Mouse (Mus musculus) MEL (cell line): Measurements from ENCODE around the gene Ada. TPM values are rescaled to one million over a fixed set of nuclear protein-coding genes. Genes with fewer than 3 reads are reported as not detected.

Source experiments
- DNase-seq: peaks from one replicate; pipeline ENCODE4 v3.0.0; 2011; ENCODE audit warnings: low read depth, low spot score
- H3K27ac ChIP-seq: 2 replicates; pipeline ENCODE4 v1.5.1; 2012; ENCODE audit warnings: low read depth, mild to moderate bottlenecking, control low read depth, low read length, moderate library complexity; ENCODE audit not compliant: control insufficient read depth
- H3K27me3 ChIP-seq, 2 experiments: fragments of 150-350 bp in 1 of 2; sonication (generic) in 1 of 2; 2 replicates each; pipeline ENCODE4 v1.6.1; 2012; ENCODE audit warnings: low read length in 2 of 2, mild to moderate bottlenecking in 2 of 2, improper control_type of control experiment in 1 of 2, moderate library complexity in 1 of 2; ENCODE audit not compliant: insufficient read depth in 2 of 2, control insufficient read depth in 1 of 2
- H3K36me3 ChIP-seq, 2 experiments: 2 replicates each; pipeline ENCODE4 v1.6.1; 2012 to 2014; ENCODE audit warnings: low read length in 2 of 2, improper control_type of control experiment in 1 of 2, inconsistent platforms in 1 of 2, mild to moderate bottlenecking in 1 of 2; ENCODE audit not compliant: insufficient read depth in 2 of 2, control insufficient read depth in 1 of 2
- H3K4me1 ChIP-seq, 2 experiments: fragments of 150-350 bp in 1 of 2; sonication (generic) in 1 of 2; 2 replicates each; pipeline ENCODE4 v1.6.1; 2012; ENCODE audit warnings: low read length in 2 of 2, improper control_type of control experiment in 1 of 2, mild to moderate bottlenecking in 1 of 2; ENCODE audit not compliant: insufficient read depth in 2 of 2, control insufficient read depth in 1 of 2
- H3K4me3 ChIP-seq, 2 experiments: fragments of 150-350 bp in 1 of 2; sonication (generic) in 1 of 2; 2 replicates each; pipeline ENCODE4 v1.5.1; 2012; ENCODE audit warnings: low read depth in 2 of 2, low read length in 2 of 2, mild to moderate bottlenecking in 2 of 2, moderate library complexity in 2 of 2, control low read depth in 1 of 2, improper control_type of control experiment in 1 of 2; ENCODE audit not compliant: control insufficient read depth in 1 of 2, insufficient read depth in 1 of 2
- H3K79me2 ChIP-seq: 2 replicates; pipeline ENCODE4 v1.6.1; 2012; ENCODE audit warnings: mild to moderate bottlenecking, low read length, moderate library complexity; ENCODE audit not compliant: control insufficient read depth, poor library complexity, insufficient read depth
- H3K9ac ChIP-seq: 2 replicates; pipeline ENCODE4 v1.6.1; 2012; ENCODE audit warnings: low read depth, mild to moderate bottlenecking, control low read depth, low read length, moderate library complexity; ENCODE audit not compliant: control insufficient read depth, poor library complexity, severe bottlenecking
- H3K9me3 ChIP-seq: fragments of 150-350 bp; sonication (generic); replicated peaks from 2 replicates; pipeline ENCODE4 v1.6.1; 2012; ENCODE audit warnings: mild to moderate bottlenecking, low read length, improper control_type of control experiment, moderate library complexity; ENCODE audit not compliant: insufficient read depth
- BHLHE40 ChIP-seq: IDR thresholded peaks from 2 replicates; pipeline ENCODE4 v1.6.1; 2012; ENCODE audit warnings: low read depth, mild to moderate bottlenecking, inconsistent platforms, low read length, improper control_type of control experiment, borderline replicate concordance
- CHD1 ChIP-seq: IDR thresholded peaks from 2 replicates; pipeline ENCODE4 v1.6.1; 2012; ENCODE audit warnings: low read depth, mild to moderate bottlenecking, inconsistent platforms, low read length, improper control_type of control experiment
- CHD2 ChIP-seq: IDR thresholded peaks from 2 replicates; pipeline ENCODE4 v1.6.1; 2011; ENCODE audit warnings: low read length, improper control_type of control experiment
- CTCF ChIP-seq, 3 experiments: IDR thresholded peaks in 2 of 3; conservative IDR thresholded peaks in 1 of 3; 2 replicates each; pipeline ENCODE4 v1.5.1; 2011 to 2012; ENCODE audit warnings: low read length in 3 of 3, low read depth in 2 of 3, mild to moderate bottlenecking in 2 of 3, improper control_type of control experiment in 1 of 3, inconsistent platforms in 1 of 3, mixed read lengths in 1 of 3, moderate library complexity in 1 of 3; ENCODE audit not compliant: control insufficient read depth in 1 of 3, insufficient read depth in 1 of 3, poor library complexity in 1 of 3, severe bottlenecking in 1 of 3
- E2F4 ChIP-seq: IDR thresholded peaks from 2 replicates; pipeline ENCODE4 v1.6.1; 2011; ENCODE audit warnings: low read depth, low read length, improper control_type of control experiment, borderline replicate concordance
- EP300 ChIP-seq, 2 experiments: IDR thresholded peaks; 2 replicates each; pipeline ENCODE4 v1.6.1; 2011; ENCODE audit warnings: improper control_type of control experiment in 2 of 2, low read length in 2 of 2, low read depth in 1 of 2, mild to moderate bottlenecking in 1 of 2
- ETS1 ChIP-seq: IDR thresholded peaks from 2 replicates; pipeline ENCODE4 v1.6.1; 2012; ENCODE audit warnings: low read depth, mild to moderate bottlenecking, inconsistent platforms, low read length, improper control_type of control experiment, moderate library complexity
- HCFC1 ChIP-seq: IDR thresholded peaks from 2 replicates; pipeline ENCODE4 v1.6.1; 2012; ENCODE audit warnings: low read depth, mild to moderate bottlenecking, inconsistent platforms, low read length, improper control_type of control experiment, moderate library complexity
- KAT2A ChIP-seq: conservative IDR thresholded peaks from 2 replicates; pipeline ENCODE4 v1.6.1; 2012; ENCODE audit warnings: low read depth, low read length, improper control_type of control experiment, inconsistent platforms
- MAFK ChIP-seq: IDR thresholded peaks from 2 replicates; pipeline ENCODE4 v1.6.1; 2011; ENCODE audit warnings: low read depth, mild to moderate bottlenecking, low read length, improper control_type of control experiment, borderline replicate concordance
- MAX ChIP-seq: IDR thresholded peaks from 2 replicates; pipeline ENCODE4 v1.6.1; 2011; ENCODE audit warnings: low read length, improper control_type of control experiment
- MEF2A ChIP-seq: IDR thresholded peaks from 2 replicates; pipeline ENCODE4 v1.6.1; 2014; ENCODE audit warnings: low read depth, mild to moderate bottlenecking, inconsistent platforms, low read length, improper control_type of control experiment; ENCODE audit not compliant: poor library complexity, insufficient replicate concordance, severe bottlenecking; ENCODE audit errors: extremely low read depth
- MXI1 ChIP-seq: IDR thresholded peaks from 2 replicates; pipeline ENCODE4 v1.6.1; 2011; ENCODE audit warnings: mild to moderate bottlenecking, low read depth, low read length, improper control_type of control experiment
- MYB ChIP-seq: IDR thresholded peaks from 2 replicates; pipeline ENCODE4 v1.6.1; 2011; ENCODE audit warnings: mild to moderate bottlenecking, low read depth, low read length, improper control_type of control experiment
- MYC ChIP-seq: IDR thresholded peaks from 2 replicates; pipeline ENCODE4 v1.6.1; 2011; ENCODE audit warnings: low read depth, mild to moderate bottlenecking, low read length, improper control_type of control experiment, moderate library complexity
- POLR2A ChIP-seq, 2 experiments: IDR thresholded peaks; 2 replicates each; pipeline ENCODE4 v1.6.1; 2011 to 2012; ENCODE audit warnings: low read length in 2 of 2, mild to moderate bottlenecking in 2 of 2, control low read depth in 1 of 2, improper control_type of control experiment in 1 of 2, low read depth in 1 of 2, moderate library complexity in 1 of 2; ENCODE audit not compliant: control insufficient read depth in 1 of 2, insufficient read depth in 1 of 2, poor library complexity in 1 of 2
- POLR2AphosphoS2 ChIP-seq: IDR thresholded peaks from 2 replicates; pipeline ENCODE4 v1.6.1; 2011; ENCODE audit warnings: low read length, improper control_type of control experiment
- POLR2AphosphoS5 ChIP-seq: IDR thresholded peaks from 2 replicates; pipeline ENCODE4 v1.6.1; 2012; ENCODE audit warnings: low read depth, borderline replicate concordance, mild to moderate bottlenecking, inconsistent platforms, low read length, moderate library complexity, mixed read lengths
- RAD21 ChIP-seq: IDR thresholded peaks from 2 replicates; pipeline ENCODE4 v1.6.1; 2011; ENCODE audit warnings: mild to moderate bottlenecking, low read depth, low read length, improper control_type of control experiment
- SIN3A ChIP-seq: IDR thresholded peaks from 2 replicates; pipeline ENCODE4 v1.6.1; 2012; ENCODE audit warnings: low read length, improper control_type of control experiment, inconsistent platforms
- SMC3 ChIP-seq: IDR thresholded peaks from 2 replicates; pipeline ENCODE4 v1.6.1; 2011; ENCODE audit warnings: low read depth, low read length, improper control_type of control experiment
- TAL1 ChIP-seq: IDR thresholded peaks from 2 replicates; pipeline ENCODE4 v1.6.1; 2012; ENCODE audit warnings: mild to moderate bottlenecking, inconsistent platforms, low read length, moderate library complexity, mixed read lengths
- TBP ChIP-seq: IDR thresholded peaks from 2 replicates; pipeline ENCODE4 v1.8.0; 2011; ENCODE audit warnings: low read depth, low read length, improper control_type of control experiment
- TCF12 ChIP-seq: IDR thresholded peaks from 2 replicates; pipeline ENCODE4 v1.6.1; 2014; ENCODE audit warnings: low read depth, mild to moderate bottlenecking, inconsistent platforms, low read length, improper control_type of control experiment, moderate library complexity
- USF1 ChIP-seq: IDR thresholded peaks from 2 replicates; pipeline ENCODE4 v1.6.1; 2014; ENCODE audit warnings: low read depth, mild to moderate bottlenecking, inconsistent platforms, low read length, improper control_type of control experiment, moderate library complexity
- USF2 ChIP-seq, 2 experiments: IDR thresholded peaks; 2 replicates each; pipeline ENCODE4 v1.6.1; 2011 to 2012; ENCODE audit warnings: improper control_type of control experiment in 2 of 2, low read length in 2 of 2, borderline replicate concordance in 1 of 2, inconsistent platforms in 1 of 2, low read depth in 1 of 2, mild to moderate bottlenecking in 1 of 2; ENCODE audit not compliant: insufficient read depth in 1 of 2
- ZC3H11A ChIP-seq: IDR thresholded peaks from 2 replicates; pipeline ENCODE4 v1.6.1; 2012; ENCODE audit warnings: low read depth, mild to moderate bottlenecking, inconsistent platforms, low read length, improper control_type of control experiment
- ZMIZ1 ChIP-seq: IDR thresholded peaks from 2 replicates; pipeline ENCODE4 v1.6.1; 2012; ENCODE audit warnings: low read depth, mild to moderate bottlenecking, inconsistent platforms, low read length, improper control_type of control experiment, moderate library complexity
- ZNF384 ChIP-seq: IDR thresholded peaks from 2 replicates; pipeline ENCODE4 v1.6.1; 2012; ENCODE audit warnings: low read depth, mild to moderate bottlenecking, inconsistent platforms, low read length, improper control_type of control experiment
- polyA plus RNA-seq, 2 experiments: library from polyadenylated mRNA; stranded (reverse) in 1 of 2; unstranded in 1 of 2; fragments of >175 nt in 1 of 2; fragments of >200 nt in 1 of 2; gene quantifications; 2 replicates each; pipeline versions ENCODE4 v1.2.1 to v1.2.4; 2012; ENCODE audit warnings: low replicate concordance in 2 of 2, low read depth in 1 of 2; ENCODE audit not compliant: insufficient read length in 2 of 2, insufficient read depth in 1 of 2, missing spikeins in 1 of 2
- total RNA-seq: library from RNA; depleted of rRNA; stranded (reverse); fragments of 300-350 nt; gene quantifications from 2 replicates; pipeline ENCODE4 v1.2.3, GENCODE M21; 2012

Ada gene
- total and polyA plus RNA-seq, 3 experiments: 35.1 to 36.5 TPM; not detected in 1

- H3K4me3 ChIP-seq: no peak overlapping the region
- peaks cover 14 to 37% of the 10 kb centered on the region in 2 experiments for H3K4me1 ChIP-seq
- no peak overlapping the region for H3K9ac ChIP-seq
- no peaks in the 10 kb centered on the region for H3K9me3 ChIP-seq
- DNase-seq: peak; percentile 16
- H3K79me2 ChIP-seq: peaks cover 6% of the 10 kb centered on the region
- peaks cover 0 to 25% of the 10 kb centered on the region in 2 experiments; a peak in 2 of 4 replicates for H3K36me3 ChIP-seq
- H3K27ac ChIP-seq: no peak overlapping the region
- TF ChIP-seq MXI1 (no peak), USF2 (IDR thresholded peaks at IDR 0.05; ENCODE audit: borderline replicate concordance in 1 of 2, insufficient read depth in 1 of 2, low read depth in 1 of 2, low read length in 2 of 2) (no peak), CHD2 (no peak), RAD21 (no peak), USF1 (no peak), MYB (no peak)
- no peaks in the 10 kb centered on the region for H3K27me3 ChIP-seq
Observed at GRCm38 (mm10) chr2:163744801-163745570, 5.1 kb downstream of the Ada start.

GRCm38 (mm10) chr2:163743357-163743756 lies 6.7 kb downstream of the Ada start:
- peaks cover 14 to 28% of the 10 kb centered on the region in 2 experiments for H3K4me1 ChIP-seq
- H3K79me2 ChIP-seq: no peaks in the 10 kb centered on the region
- TF ChIP-seq BHLHE40 (no peak), ZNF384 (no peak), USF1 (no peak), KAT2A (no peak), CTCF (IDR thresholded peaks at IDR 0.05 in 2 of 3, conservative IDR thresholded peaks at IDR 0.05 in 1 of 3; ENCODE audit: control insufficient read depth in 1 of 3, insufficient read depth in 1 of 3, low read depth in 2 of 3, low read length in 3 of 3, poor library complexity in 1 of 3, severe bottlenecking in 1 of 3) (no peak), USF2 (IDR thresholded peaks at IDR 0.05; ENCODE audit: borderline replicate concordance in 1 of 2, insufficient read depth in 1 of 2, low read depth in 1 of 2, low read length in 2 of 2) (no peak), ZMIZ1 (no peak), TAL1 (no peak), MYC (no peak), TCF12 (peak; percentile 59), POLR2AphosphoS5 (no peak), CHD1 (no peak), SMC3 (no peak), ETS1 (peak; percentile 81), SIN3A (peak; percentile 79), MAFK (no peak), ZC3H11A (no peak), TBP (0 out of 2 replicates have a peak, but pooled peaks have one; percentile 14), HCFC1 (peak; percentile 49; the same call in 1 of the 2 replicates), POLR2AphosphoS2 (no peak), MEF2A (no peak), E2F4 (no peak), CHD2 (no peak), POLR2A (IDR thresholded peaks at IDR 0.05; ENCODE audit: control insufficient read depth in 1 of 2, insufficient read depth in 1 of 2, low read depth in 1 of 2, low read length in 2 of 2, poor library complexity in 1 of 2) (peak in 1 of 2 experiments; percentile 37; a peak in 1 of 4 replicates), MAX (no peak), MXI1 (0 out of 2 replicates have a peak, but pooled peaks have one; percentile 31), EP300 (IDR thresholded peaks at IDR 0.05; ENCODE audit: low read depth in 1 of 2, low read length in 2 of 2) (peak; percentile 74), MYB (0 out of 2 replicates have a peak, but pooled peaks have one; percentile 17)

More at GRCm38 (mm10) chr2:163743357-163743756, 6.7 kb downstream of the Ada start:
- peak; percentile 76 for DNase-seq
- Histone ChIP-seq H3K27ac (peak overlapping the region; percentile 53), H3K9ac (peak overlapping the region; percentile 23), H3K9me3 (no peaks in the 10 kb centered on the region), H3K27me3 (no peaks in the 10 kb centered on the region), H3K36me3 (peaks cover 0 to 21% of the 10 kb centered on the region in 2 experiments; a peak in 2 of 4 replicates), H3K4me3 (no peak overlapping the region; a peak in 1 of 4 replicates)
